In genomic region chr15:82810556-82810955, GRCm38 (mm10) we compare ENCODE assay signal across 34 mouse cellular contexts. TPM values are rescaled to one million over a fixed set of nuclear protein-coding genes. Genes with fewer than 3 reads are reported as not detected.
DNase-seq lines count a peak whose midpoint lies in the region; ATAC-seq and TF ChIP-seq lines count a peak whose summit lies in the region.
"Had no signal": no experiment of that assay in that cellular context is flagged by ENCODE, and none has a peak within 500 bp of the region (broad histone marks: within the 10 kb centered on the region; RNA-seq: fewer than 3 reads in every experiment).

No protein-coding gene starts in this region.

- no peaks in the 10 kb centered on the region for H3K27me3 ChIP-seq in liver, embryonic 15.5 days
- no peaks in the 10 kb centered on the region for H3K27me3 ChIP-seq in forebrain, postnatal 0 days (ENCODE audit: insufficient read depth, low read length)
- H3K27me3 ChIP-seq: embryonic facial prominence, embryonic 12.5 days; hindbrain, embryonic 13.5 days; neural tube, embryonic 15.5 days; Patski had no signal

- H3K9me3 ChIP-seq in liver, embryonic 15.5 days (replicated peaks) = no peaks in the 10 kb centered on the region
- H3K9me3 ChIP-seq in forebrain, postnatal 0 days (ENCODE audit: low read length) = no peaks in the 10 kb centered on the region
- H3K9me3 ChIP-seq: embryonic facial prominence, embryonic 12.5 days; heart, embryonic 10.5 days; hindbrain, embryonic 13.5 days; neural tube, embryonic 15.5 days had no signal

- H3K9ac ChIP-seq in liver, embryonic 15.5 days = no peak overlapping the region
- H3K9ac ChIP-seq in forebrain, postnatal 0 days = no peak overlapping the region
- H3K9ac ChIP-seq: embryonic facial prominence, embryonic 12.5 days; hindbrain, embryonic 13.5 days; neural tube, embryonic 15.5 days had no signal

- H3K4me3 ChIP-seq in liver, embryonic 15.5 days (replicated peaks) = no peak overlapping the region
- no peak overlapping the region for H3K4me3 ChIP-seq in forebrain, postnatal 0 days (ENCODE audit: low read depth, low read length)
- H3K4me3 ChIP-seq in gastrocnemius, adult 2 months = no peak overlapping the region
- H3K4me3 ChIP-seq: embryonic facial prominence, embryonic 12.5 days; heart, embryonic 10.5 days; hindbrain, embryonic 13.5 days; neural tube, embryonic 15.5 days had no signal

- DNase-seq in c-Kit-positive CD71-positive TER-119-negative erythroid progenitor cells, embryonic 14.5 days (ENCODE audit: low read depth) = peak; percentile 70
- DNase-seq in liver = peak; percentile 34
- no peak for DNase-seq in forebrain, postnatal 0 days
- no peak for DNase-seq in cerebellum, postnatal 4 days (ENCODE audit: low spot score in 2 of 2)
- no peak for DNase-seq in right cerebral cortex, postnatal 14 days
- no peak for DNase-seq in gastrocnemius, adult 2 months
- DNase-seq: adrenal gland, postnatal 14 days; B cell, adult 2 months; cerebellum, adult 8-10 months; cerebellum, postnatal 25 days; embryo, embryonic 11 days; gastrocnemius, postnatal 25 days; heart, postnatal 4 days; kidney, adult 9 months; kidney, postnatal 10 days; layer of hippocampus, adult 9-11 months; lung, postnatal 4 days; midbrain, embryonic 14.5 days; spleen, adult 18-20 months; thymus, postnatal 4 days had no signal

- WGBS in liver, embryonic 15.5 days (ENCODE audit: insufficient replicate concordance) = 15% methylated on average over 1 of the region's 1 CpGs
- WGBS in forebrain, postnatal 0 days = 91% methylated on average over 1 of the region's 1 CpGs

- intact Hi-C loops in gastrocnemius, adult 2 months (cut with DNase I) = loop anchor here (5.0 to 10.0 kb wide), 3 partner anchors 304 to 704 kb away; partner anchors contain the start of gene Ttll1

- peaks cover 25% of the 10 kb centered on the region for H3K4me1 ChIP-seq in liver, embryonic 15.5 days (replicated peaks)
- H3K4me1 ChIP-seq in forebrain, postnatal 0 days (ENCODE audit: insufficient read depth) = peaks cover 6% of the 10 kb centered on the region
- H3K4me1 ChIP-seq: embryonic facial prominence, embryonic 12.5 days; neural tube, embryonic 15.5 days had no signal

- H3K27ac ChIP-seq in liver, embryonic 15.5 days (replicated peaks) = peak overlapping the region; percentile 38
- H3K27ac ChIP-seq in forebrain, postnatal 0 days (ENCODE audit: low read depth, low read length) = no peak overlapping the region
- H3K27ac ChIP-seq in gastrocnemius, adult 2 months = no peak overlapping the region
- H3K27ac ChIP-seq: embryonic facial prominence, embryonic 12.5 days; heart, embryonic 10.5 days; hindbrain, embryonic 13.5 days; neural tube, embryonic 15.5 days had no signal

- peak; percentile 80 for ATAC-seq in liver, embryonic 15.5 days (ENCODE audit: insufficient read depth)
- ATAC-seq in forebrain, postnatal 0 days = no peak
- ATAC-seq: forebrain, embryonic 16.5 days; intestine, postnatal 0 days; lung, postnatal 0 days; Patski had no signal

- H3K4me2 ChIP-seq in liver, embryonic 15.5 days = no peak overlapping the region
- no peak overlapping the region for H3K4me2 ChIP-seq in forebrain, postnatal 0 days (ENCODE audit: low read depth)
- H3K4me2 ChIP-seq: embryonic facial prominence, embryonic 12.5 days; hindbrain, embryonic 13.5 days; neural tube, embryonic 15.5 days had no signal

- TF ChIP-seq CTCF in forebrain, postnatal 0 days (IDR thresholded peaks at IDR 0.05; ENCODE audit: low read depth) = no peak
- no peak for TF ChIP-seq CTCF in gastrocnemius, adult 2 months (IDR thresholded peaks at IDR 0.05)

- H3K36me3 ChIP-seq in liver, embryonic 15.5 days (replicated peaks) = peaks cover 25% of the 10 kb centered on the region
- H3K36me3 ChIP-seq in forebrain, postnatal 0 days (ENCODE audit: insufficient read depth) = peaks cover 15% of the 10 kb centered on the region; the same call in 1 of the 2 replicates

RNA-seq across cellular contexts. Expression of gene Cyp2d26, which starts 16.5 kb away (rescaled TPM):
- 61.1 and 109 TPM in 2 replicates for polyA plus RNA-seq in liver, embryonic 15.5 days (2015; fragmentation: Nextera tagmentation; extraction: Ambion mirVana)
- total RNA-seq in forebrain, postnatal 0 days (2014; rRNA removed) = 0.08 TPM in 1 of 2 replicates, not detected in the other
- polyA plus RNA-seq in forebrain, postnatal 0 days (2015; fragmentation: Nextera tagmentation; extraction: Ambion mirVana) = not detected in 2 replicates
- total RNA-seq in gastrocnemius, adult 2 months (2021) = not detected
- total RNA-seq: gastrocnemius, postnatal 25 days; heart, postnatal 4 days; left cerebral cortex, postnatal 14 days had no signal
- polyA plus RNA-seq: embryonic facial prominence, embryonic 12.5 days; forebrain, embryonic 11.5 days; forebrain, embryonic 16.5 days; hindbrain, embryonic 13.5 days; lung, postnatal 0 days; neural tube, embryonic 15.5 days; Patski had no signal

RNA-seq across cellular contexts. Expression of gene Cyp2d40, which starts 46.6 kb away (rescaled TPM):
- polyA plus RNA-seq in liver, embryonic 15.5 days (2015; fragmentation: Nextera tagmentation; extraction: Ambion mirVana) = 0.13 TPM in 2 replicates
- total RNA-seq in forebrain, postnatal 0 days (2014; rRNA removed) = not detected in 2 replicates
- not detected in 2 replicates for polyA plus RNA-seq in forebrain, postnatal 0 days (2015; fragmentation: Nextera tagmentation; extraction: Ambion mirVana)
- total RNA-seq in gastrocnemius, adult 2 months (2021) = not detected
- total RNA-seq: gastrocnemius, postnatal 25 days; heart, postnatal 4 days; left cerebral cortex, postnatal 14 days had no signal
- polyA plus RNA-seq: embryonic facial prominence, embryonic 12.5 days; forebrain, embryonic 11.5 days; forebrain, embryonic 16.5 days; heart, embryonic 10.5 days; heart, embryonic 16.5 days; hindbrain, embryonic 13.5 days; intestine, postnatal 0 days; limb, embryonic 11.5 days; lung, postnatal 0 days; midbrain, embryonic 14.5 days; neural tube, embryonic 15.5 days; Patski; thymus, postnatal 0 days had no signal

Comparison
In these comparisons a context has a peak if more than half of its experiments do, and no peak if none do; other contexts are left out.
1. DNase-seq: peak in c-Kit-positive CD71-positive TER-119-negative erythroid progenitor cells, embryonic 14.5 days (single experiment) and liver (single experiment); none in forebrain, postnatal 0 days (single experiment), cerebellum, postnatal 4 days (0 of 2), right cerebral cortex, postnatal 14 days (single experiment) and gastrocnemius, adult 2 months (single experiment).